Mouse (Mus musculus): ENCODE results near the gene Fus. TPM values are rescaled to one million over a fixed set of nuclear protein-coding genes. Genes with fewer than 3 reads are reported as not detected.

Gene Fus
- polyA plus RNA-seq, 1 experiment from 2014 or later: 286 TPM

Other genes with a start within 250 kb of the Fus start
- gene Ctf2, start 235.3 kb upstream of the Fus start, polyA plus RNA-seq (2015; fragmentation: Nextera tagmentation; extraction: Ambion mirVana): 0.06 TPM in 1 of 2 replicates, not detected in the other
- gene Fbxl19, start 222.9 kb upstream of the Fus start, polyA plus RNA-seq (2015; fragmentation: Nextera tagmentation; extraction: Ambion mirVana): 1.6 and 1.7 TPM in 2 replicates
- 16.1 TPM in 2 replicates for gene Orai3, start 197.6 kb upstream of the Fus start, polyA plus RNA-seq (2015; fragmentation: Nextera tagmentation; extraction: Ambion mirVana)
- 18.2 and 21.1 TPM in 2 replicates for gene Setd1a, start 190.8 kb upstream of the Fus start, polyA plus RNA-seq (2015; fragmentation: Nextera tagmentation; extraction: Ambion mirVana)
- gene Gm49388, start 181.8 kb upstream of the Fus start, polyA plus RNA-seq (2015; fragmentation: Nextera tagmentation; extraction: Ambion mirVana): not detected in 2 replicates
- 8.7 and 10.4 TPM in 2 replicates for gene Hsd3b7, start 166.9 kb upstream of the Fus start, polyA plus RNA-seq (2015; fragmentation: Nextera tagmentation; extraction: Ambion mirVana)
- 48.9 and 50.5 TPM in 2 replicates for gene Stx4a, start 143.2 kb upstream of the Fus start, polyA plus RNA-seq (2015; fragmentation: Nextera tagmentation; extraction: Ambion mirVana)
- 0.19 and 0.49 TPM in 2 replicates for gene Stx1b, start 142.9 kb upstream of the Fus start, polyA plus RNA-seq (2015; fragmentation: Nextera tagmentation; extraction: Ambion mirVana)
- gene Zfp646, start 91.2 kb upstream of the Fus start, polyA plus RNA-seq (2015; fragmentation: Nextera tagmentation; extraction: Ambion mirVana): 12.9 and 13.8 TPM in 2 replicates
- 22.0 and 26.2 TPM in 2 replicates for gene Zfp668, start 90.6 kb upstream of the Fus start, polyA plus RNA-seq (2015; fragmentation: Nextera tagmentation; extraction: Ambion mirVana)
- gene Prss53, start 76.5 kb upstream of the Fus start, polyA plus RNA-seq (2015; fragmentation: Nextera tagmentation; extraction: Ambion mirVana): 0.39 and 0.57 TPM in 2 replicates
- gene Gm21974, start 72.0 kb upstream of the Fus start, polyA plus RNA-seq (2015; fragmentation: Nextera tagmentation; extraction: Ambion mirVana): not detected in 2 replicates
- 47.0 and 54.5 TPM in 2 replicates for gene Vkorc1, start 71.8 kb upstream of the Fus start, polyA plus RNA-seq (2015; fragmentation: Nextera tagmentation; extraction: Ambion mirVana)
- gene Bckdk, start 63.4 kb upstream of the Fus start, polyA plus RNA-seq (2015; fragmentation: Nextera tagmentation; extraction: Ambion mirVana): 80.5 and 87.0 TPM in 2 replicates
- 40.7 and 43.0 TPM in 2 replicates for gene Kat8, start 54.9 kb upstream of the Fus start, polyA plus RNA-seq (2015; fragmentation: Nextera tagmentation; extraction: Ambion mirVana)
- 2.9 and 3.3 TPM in 2 replicates for gene Prss8, start 37.4 kb upstream of the Fus start, polyA plus RNA-seq (2015; fragmentation: Nextera tagmentation; extraction: Ambion mirVana)
- 7.8 and 11.1 TPM in 2 replicates for gene Prss36, start 20.7 kb upstream of the Fus start, polyA plus RNA-seq (2015; fragmentation: Nextera tagmentation; extraction: Ambion mirVana)
- gene Pycard, start 26.4 kb downstream of the Fus start, polyA plus RNA-seq (2015; fragmentation: Nextera tagmentation; extraction: Ambion mirVana): 372 and 387 TPM in 2 replicates
- gene Trim72, start 36.5 kb downstream of the Fus start, polyA plus RNA-seq (2015; fragmentation: Nextera tagmentation; extraction: Ambion mirVana): not detected in 2 replicates
- gene Itgam, start 95.2 kb downstream of the Fus start, polyA plus RNA-seq (2015; fragmentation: Nextera tagmentation; extraction: Ambion mirVana): 1.2 and 1.4 TPM in 2 replicates
- not detected in 2 replicates for gene Gm49368, start 95.2 kb downstream of the Fus start, polyA plus RNA-seq (2015; fragmentation: Nextera tagmentation; extraction: Ambion mirVana)
- 1.5 and 1.6 TPM in 2 replicates for gene Itgax, start 162.1 kb downstream of the Fus start, polyA plus RNA-seq (2015; fragmentation: Nextera tagmentation; extraction: Ambion mirVana)
- gene Itgad, start 186.9 kb downstream of the Fus start, polyA plus RNA-seq (2015; fragmentation: Nextera tagmentation; extraction: Ambion mirVana): 1.7 and 1.9 TPM in 2 replicates
- gene Cox6a2, start 238.9 kb downstream of the Fus start, polyA plus RNA-seq (2015; fragmentation: Nextera tagmentation; extraction: Ambion mirVana): 3.0 and 4.0 TPM in 2 replicates

Data from thymus, postnatal 0 days (tissue).